Mouse (Mus musculus): ENCODE measurements around the gene Foxe3.

- TF ChIP-seq CTCF (IDR thresholded peaks at IDR 0.05; ENCODE audit: insufficient read depth, low read depth, low read length) (no peak), POLR2A (IDR thresholded peaks at IDR 0.05; ENCODE audit: insufficient read depth, low read depth, low read length) (no peak)
Observed at GRCm38 (mm10) chr4:114946416-114946815, 20.6 kb upstream of the Foxe3 start.
